ENCODE assay signal across 8 mouse cellular contexts in genomic region chr13:65112459-65113110, GRCm38 (mm10). TPM values are rescaled to one million over a fixed set of nuclear protein-coding genes. Genes with fewer than 3 reads are reported as not detected.
DNase-seq lines count a peak whose midpoint lies in the region; ATAC-seq and TF ChIP-seq lines count a peak whose summit lies in the region.

Gene Mfsd14b, minus strand, starts transcription at chr13:65112975.

- no peaks in the 10 kb centered on the region for H3K27me3 ChIP-seq in E14TG2a.4 (ENCODE audit: insufficient read depth, low read length)
- no peaks in the 10 kb centered on the region for H3K27me3 ChIP-seq in forebrain, embryonic 12.5 days
- H3K27me3 ChIP-seq in heart, postnatal 0 days (ENCODE audit: control insufficient read depth, insufficient read depth, low read length) = no peaks in the 10 kb centered on the region
- no peaks in the 10 kb centered on the region for H3K27me3 ChIP-seq in liver, embryonic 16.5 days (ENCODE audit: control insufficient read depth, insufficient read depth, low read depth, low read length)
- no peaks in the 10 kb centered on the region for H3K27me3 ChIP-seq in neural tube, embryonic 13.5 days
- no peaks in the 10 kb centered on the region for H3K27me3 ChIP-seq in testis, adult 2 months (ENCODE audit: control insufficient read depth, insufficient read depth, low read length)

- H3K9ac ChIP-seq in forebrain, embryonic 12.5 days = peak within 1 kb of the TSS; percentile 92
- H3K9ac ChIP-seq in heart, postnatal 0 days (replicated peaks; ENCODE audit: low read depth, low read length) = peak within 1 kb of the TSS; percentile 98
- H3K9ac ChIP-seq in liver, embryonic 16.5 days (ENCODE audit: low read depth, low read length) = peak within 1 kb of the TSS; percentile 91
- peak within 1 kb of the TSS; percentile 95 for H3K9ac ChIP-seq in neural tube, embryonic 13.5 days

- DNase-seq in c-Kit-positive CD71-positive TER-119-positive erythroid progenitor cells, embryonic 14.5 days (ENCODE audit: low spot score) = peak; percentile 90
- DNase-seq in heart, postnatal 0 days (ENCODE audit: low spot score) = peak; percentile 96
- DNase-seq in kidney, postnatal 4 days = peak; percentile 92 to 94

- TF ChIP-seq EP300 in heart, postnatal 0 days (IDR thresholded peaks at IDR 0.05; ENCODE audit: low read depth) = no peak

- ATAC-seq in forebrain, embryonic 12.5 days (ENCODE audit: low FRiP score) = peak; percentile 99
- ATAC-seq in heart, postnatal 0 days (ENCODE audit: insufficient read depth, low read depth) = peak; percentile 99
- ATAC-seq in liver, embryonic 16.5 days (ENCODE audit: low read depth) = peak; percentile 97
- peak; percentile 99 for ATAC-seq in neural tube, embryonic 13.5 days (ENCODE audit: low read depth)

- peak within 1 kb of the TSS; percentile 76 for H3K4me2 ChIP-seq in forebrain, embryonic 12.5 days
- peak within 1 kb of the TSS; percentile 92 for H3K4me2 ChIP-seq in heart, postnatal 0 days (ENCODE audit: low read depth, low read length)
- H3K4me2 ChIP-seq in liver, embryonic 16.5 days (ENCODE audit: low read depth, low read length) = peak within 1 kb of the TSS; percentile 75
- peak within 1 kb of the TSS; percentile 83 for H3K4me2 ChIP-seq in neural tube, embryonic 13.5 days

- H3K36me3 ChIP-seq in E14TG2a.4 (ENCODE audit: insufficient read depth, low read length) = no peaks in the 10 kb centered on the region
- H3K36me3 ChIP-seq in forebrain, embryonic 12.5 days (replicated peaks) = no peaks in the 10 kb centered on the region
- no peaks in the 10 kb centered on the region for H3K36me3 ChIP-seq in heart, postnatal 0 days (replicated peaks; ENCODE audit: control insufficient read depth, insufficient read depth, low read length)
- no peaks in the 10 kb centered on the region for H3K36me3 ChIP-seq in liver, embryonic 16.5 days (ENCODE audit: control insufficient read depth, insufficient read depth)
- no peaks in the 10 kb centered on the region for H3K36me3 ChIP-seq in neural tube, embryonic 13.5 days
- H3K36me3 ChIP-seq in testis, adult 2 months (ENCODE audit: control insufficient read depth, insufficient read depth, low read length) = no peaks in the 10 kb centered on the region

- H3K27ac ChIP-seq in forebrain, embryonic 12.5 days = peak within 1 kb of the TSS; percentile 87
- peak within 1 kb of the TSS; percentile 93 for H3K27ac ChIP-seq in heart, postnatal 0 days (ENCODE audit: low read depth)
- peak within 1 kb of the TSS; percentile 96 for H3K27ac ChIP-seq in liver, embryonic 16.5 days (ENCODE audit: low read length)
- H3K27ac ChIP-seq in neural tube, embryonic 13.5 days (replicated peaks) = peak within 1 kb of the TSS; percentile 89
- H3K27ac ChIP-seq in testis, adult 2 months (ENCODE audit: control insufficient read depth, insufficient read depth, low read depth, low read length) = peak within 1 kb of the TSS; percentile 75

- peak; percentile 78 for TF ChIP-seq POLR2A in testis, adult 2 months (IDR thresholded peaks at IDR 0.05; ENCODE audit: control insufficient read depth, low read depth, low read length)

- peaks cover 19% of the 10 kb centered on the region for H3K4me1 ChIP-seq in E14TG2a.4 (replicated peaks; ENCODE audit: low read depth, low read length)
- peaks cover 14% of the 10 kb centered on the region for H3K4me1 ChIP-seq in forebrain, embryonic 12.5 days
- H3K4me1 ChIP-seq in heart, postnatal 0 days (ENCODE audit: control insufficient read depth, insufficient read depth) = peaks cover 11% of the 10 kb centered on the region
- H3K4me1 ChIP-seq in liver, embryonic 16.5 days (ENCODE audit: control insufficient read depth, low read depth, low read length) = peaks cover 10% of the 10 kb centered on the region
- H3K4me1 ChIP-seq in neural tube, embryonic 13.5 days (replicated peaks) = peaks cover 23% of the 10 kb centered on the region
- peaks cover 2% of the 10 kb centered on the region; the same call in 1 of the 2 replicates for H3K4me1 ChIP-seq in testis, adult 2 months (ENCODE audit: control insufficient read depth, insufficient read depth, low read length)

- under 1% methylated on average over 60 of the region's 60 CpGs for WGBS in forebrain, embryonic 12.5 days
- WGBS in heart, postnatal 0 days = under 1% methylated on average over 60 of the region's 60 CpGs
- under 1% methylated on average over 60 of the region's 60 CpGs for WGBS in liver, embryonic 16.5 days (ENCODE audit: insufficient replicate concordance)
- WGBS in neural tube, embryonic 13.5 days = under 1% methylated on average over 60 of the region's 60 CpGs

- peak within 1 kb of the TSS; percentile 89 for H3K4me3 ChIP-seq in E14TG2a.4 (replicated peaks; ENCODE audit: low read length)
- H3K4me3 ChIP-seq in forebrain, embryonic 12.5 days (replicated peaks) = peak within 1 kb of the TSS; percentile 89
- H3K4me3 ChIP-seq in heart, postnatal 0 days (ENCODE audit: low read depth, low read length) = peak within 1 kb of the TSS; percentile 97
- peak within 1 kb of the TSS; percentile 89 for H3K4me3 ChIP-seq in liver, embryonic 16.5 days (ENCODE audit: low read depth, low read length)
- peak within 1 kb of the TSS; percentile 88 for H3K4me3 ChIP-seq in neural tube, embryonic 13.5 days
- peak within 1 kb of the TSS; percentile 93 for H3K4me3 ChIP-seq in testis, adult 2 months (ENCODE audit: control insufficient read depth, low read depth, low read length)

- H3K9me3 ChIP-seq in E14TG2a.4 (ENCODE audit: low read length) = no peaks in the 10 kb centered on the region
- peaks cover 3% of the 10 kb centered on the region; the same call in 1 of the 2 replicates for H3K9me3 ChIP-seq in forebrain, embryonic 12.5 days
- no peaks in the 10 kb centered on the region for H3K9me3 ChIP-seq in heart, postnatal 0 days (replicated peaks; ENCODE audit: control insufficient read depth, low read length)
- no peaks in the 10 kb centered on the region for H3K9me3 ChIP-seq in liver, embryonic 16.5 days (replicated peaks; ENCODE audit: control insufficient read depth, low read length)
- peaks cover 4% of the 10 kb centered on the region; the same call in 1 of the 2 replicates for H3K9me3 ChIP-seq in neural tube, embryonic 13.5 days

- TF ChIP-seq CTCF in E14TG2a.4 (conservative IDR thresholded peaks at IDR 0.05; ENCODE audit: low read length) = no peak
- TF ChIP-seq CTCF in heart, postnatal 0 days (IDR thresholded peaks at IDR 0.05; ENCODE audit: low read depth) = no peak
- no peak for TF ChIP-seq CTCF in testis, adult 2 months (IDR thresholded peaks at IDR 0.05; ENCODE audit: control insufficient read depth, insufficient read depth, insufficient replicate concordance, low read depth, low read length)

RNA-seq across cellular contexts. Expression of gene Mfsd14b, which starts in this region (rescaled TPM):
- 41.1 and 46.3 TPM in 2 replicates for polyA plus RNA-seq in forebrain, embryonic 12.5 days (2016; fragmentation: Nextera tagmentation; extraction: Ambion mirVana)
- 35.6 and 37.1 TPM in 2 replicates for total RNA-seq in heart, postnatal 0 days (2014; rRNA removed; ENCODE audit: low replicate concordance)
- 24.2 and 26.9 TPM in 2 replicates for polyA plus RNA-seq in heart, postnatal 0 days (2015; fragmentation: Nextera tagmentation; extraction: Ambion mirVana)
- 32.1 and 35.8 TPM in 2 replicates for polyA plus RNA-seq in liver, embryonic 16.5 days (2015; fragmentation: Nextera tagmentation; extraction: Ambion mirVana)
- polyA plus RNA-seq in neural tube, embryonic 13.5 days (2015; fragmentation: Nextera tagmentation; extraction: Ambion mirVana) = 31.1 and 32.1 TPM in 2 replicates
- 2.9 and 3.7 TPM in 2 replicates for polyA plus RNA-seq in testis, adult 2 months (2012; rRNA removed)

Comparison
In these comparisons a context has a peak if more than half of its experiments do, and no peak if none do; other contexts are left out.
1. Peak in every context shown above with its lines: DNase-seq, ATAC-seq, H3K4me3 ChIP-seq and H3K27ac ChIP-seq.